Mouse (Mus musculus) kidney, adult 2 months (tissue): ENCODE measurements around the gene Prkar1b. TPM values are rescaled to one million over a fixed set of nuclear protein-coding genes. Genes with fewer than 3 reads are reported as not detected.
A peak's percentile ranks its signal among the peaks of the same experiment; 100 is the strongest.

Experiments used
- DNase-seq: peaks from one replicate; pipeline ENCODE4 v3.0.0; 2021
- H3K27ac ChIP-seq: fragments of 200-500 bp; 2 replicates; pipeline ENCODE4 v1.5.1; 2012; ENCODE audit warnings: low read depth, low read length, control low read depth, inconsistent platforms; ENCODE audit not compliant: insufficient read depth
- H3K27me3 ChIP-seq: fragments of 200-500 bp; replicated peaks from 2 replicates; pipeline ENCODE4 v1.6.1; 2012; ENCODE audit warnings: mild to moderate bottlenecking, moderate library complexity, low read length, inconsistent platforms; ENCODE audit not compliant: control insufficient read depth, insufficient read depth
- H3K36me3 ChIP-seq: fragments of 200-500 bp; 2 replicates; pipeline ENCODE4 v1.6.1; 2012; ENCODE audit warnings: mild to moderate bottlenecking, moderate library complexity, low read length, inconsistent platforms; ENCODE audit not compliant: control insufficient read depth, insufficient read depth
- H3K4me1 ChIP-seq: fragments of 200-500 bp; 2 replicates; pipeline ENCODE4 v1.6.1; 2011; ENCODE audit warnings: low read length; ENCODE audit not compliant: control insufficient read depth, insufficient read depth
- H3K4me3 ChIP-seq: fragments of 200-500 bp; 2 replicates; pipeline ENCODE4 v1.5.1; 2011; ENCODE audit warnings: mild to moderate bottlenecking, low read depth, low read length, control low read depth; ENCODE audit not compliant: insufficient read depth
- CTCF ChIP-seq: fragments of 200-500 bp; conservative IDR thresholded peaks from 2 replicates; pipeline ENCODE4 v1.5.1; 2011; ENCODE audit warnings: low read depth, mild to moderate bottlenecking, control low read depth, low read length, moderate library complexity, mixed read lengths; ENCODE audit not compliant: insufficient read depth, insufficient read length
- POLR2A ChIP-seq: fragments of 200-500 bp; IDR thresholded peaks from one replicate; pipeline ENCODE4 v1.6.1; 2011; ENCODE audit warnings: low read depth, low read length, control low read depth
- WGBS: fragments of 180-500 bp; shearing (Covaris S2); methylation state at CpG from one replicate; pipeline ENCODE4 v1.1.7; 2018; 5-methylcytosine and 5-hydroxymethylcytosine counted together
- polyA plus RNA-seq: library from polyadenylated mRNA; depleted of rRNA; stranded (reverse); fragments of >200 nt; gene quantifications from 2 replicates; pipeline ENCODE4 v1.2.3, GENCODE M21; 2012

The Prkar1b gene
- polyA plus RNA-seq, 1 experiment, result 7.1 TPM

DNA sequence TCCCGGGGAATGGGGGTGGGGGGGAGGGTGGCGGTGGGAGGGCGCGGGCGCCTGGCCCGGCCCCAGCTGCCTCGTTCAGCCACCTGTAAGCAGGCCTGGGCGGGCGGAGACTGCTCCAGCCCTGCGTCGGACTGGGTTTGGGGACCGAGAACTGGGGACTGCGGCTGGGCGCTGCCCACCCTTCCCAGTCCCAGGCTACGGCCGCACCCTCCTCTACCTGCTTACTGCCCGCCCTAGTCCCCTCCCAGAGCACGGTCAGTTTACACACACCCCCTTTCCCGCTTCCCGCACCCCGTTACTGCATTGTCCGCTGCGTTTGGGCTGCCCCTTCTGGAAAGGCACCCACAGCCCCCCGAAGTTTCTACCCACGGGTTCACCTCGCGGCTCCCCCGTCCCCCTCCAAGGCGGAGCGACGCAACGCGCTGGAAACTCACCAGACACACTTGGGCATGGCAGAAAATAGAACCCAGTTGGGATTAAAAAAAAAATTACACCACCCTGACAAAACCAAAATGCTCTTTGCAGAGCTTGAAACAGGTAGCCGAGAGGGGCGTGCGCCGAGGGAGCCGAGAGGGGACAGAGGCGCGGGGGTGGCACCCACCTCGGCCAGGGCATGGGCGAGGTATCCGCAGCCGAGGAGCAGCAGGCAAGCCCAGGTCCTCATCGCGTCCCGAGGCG lies 155.6 kb downstream of the Prkar1b start:
- Histone ChIP-seq H3K27ac (peak overlapping the region; percentile 74), H3K27me3 (no peaks in the 10 kb centered on the region), H3K36me3 (no peaks in the 10 kb centered on the region), H3K4me1 (peaks cover 14% of the 10 kb centered on the region), H3K4me3 (peak overlapping the region; percentile 64)
- TF ChIP-seq CTCF (no peak), POLR2A (no peak)
- peak; percentile 58 for DNase-seq
- under 1% methylated on average over 47 of the region's 48 CpGs for WGBS

DNA sequence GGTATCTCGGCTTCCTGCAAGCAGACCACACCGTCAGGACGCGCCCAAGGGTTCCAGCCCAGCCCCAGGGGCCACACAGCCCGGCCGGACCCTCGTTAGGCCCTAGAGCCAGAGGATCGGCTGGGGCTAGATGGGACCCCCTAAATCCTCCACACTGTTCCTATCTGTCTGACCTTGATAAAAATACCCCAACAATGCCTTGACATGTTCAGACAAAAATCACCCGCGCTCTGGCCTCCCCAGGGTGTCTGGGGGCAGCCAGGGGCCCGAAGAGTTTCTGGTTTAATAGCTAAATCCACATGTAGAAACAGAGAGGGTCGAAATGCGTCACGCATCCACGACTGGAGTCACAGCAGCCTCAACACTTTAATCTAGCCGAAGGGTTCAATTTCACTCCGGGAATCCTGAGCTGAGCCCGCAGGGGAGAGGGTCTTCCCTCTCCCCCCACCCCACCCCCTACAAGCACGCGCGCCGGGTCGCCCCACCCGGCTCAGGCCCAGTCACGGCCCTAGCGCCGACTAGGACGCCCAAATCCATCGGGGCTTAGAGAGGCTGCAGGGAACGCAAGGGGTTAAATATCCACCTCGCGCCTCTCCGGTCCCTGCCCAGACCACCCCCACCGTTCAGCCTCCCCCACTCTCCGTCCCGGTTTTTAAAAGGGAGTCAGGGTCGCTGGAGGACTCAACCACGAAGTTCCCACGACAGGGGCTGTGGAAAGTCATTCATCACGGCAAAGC lies 156.3 kb downstream of the Prkar1b start:
- peaks cover 14% of the 10 kb centered on the region for H3K4me1 ChIP-seq
- no peak overlapping the region for H3K27ac ChIP-seq
- TF ChIP-seq POLR2A (no peak), CTCF (no peak)
- no peaks in the 10 kb centered on the region for H3K27me3 ChIP-seq
- WGBS, result 2% methylated on average over 40 of the region's 40 CpGs
- peak; percentile 16 for DNase-seq
- peak overlapping the region; percentile 64 for H3K4me3 ChIP-seq
- H3K36me3 ChIP-seq, result no peaks in the 10 kb centered on the region

DNA sequence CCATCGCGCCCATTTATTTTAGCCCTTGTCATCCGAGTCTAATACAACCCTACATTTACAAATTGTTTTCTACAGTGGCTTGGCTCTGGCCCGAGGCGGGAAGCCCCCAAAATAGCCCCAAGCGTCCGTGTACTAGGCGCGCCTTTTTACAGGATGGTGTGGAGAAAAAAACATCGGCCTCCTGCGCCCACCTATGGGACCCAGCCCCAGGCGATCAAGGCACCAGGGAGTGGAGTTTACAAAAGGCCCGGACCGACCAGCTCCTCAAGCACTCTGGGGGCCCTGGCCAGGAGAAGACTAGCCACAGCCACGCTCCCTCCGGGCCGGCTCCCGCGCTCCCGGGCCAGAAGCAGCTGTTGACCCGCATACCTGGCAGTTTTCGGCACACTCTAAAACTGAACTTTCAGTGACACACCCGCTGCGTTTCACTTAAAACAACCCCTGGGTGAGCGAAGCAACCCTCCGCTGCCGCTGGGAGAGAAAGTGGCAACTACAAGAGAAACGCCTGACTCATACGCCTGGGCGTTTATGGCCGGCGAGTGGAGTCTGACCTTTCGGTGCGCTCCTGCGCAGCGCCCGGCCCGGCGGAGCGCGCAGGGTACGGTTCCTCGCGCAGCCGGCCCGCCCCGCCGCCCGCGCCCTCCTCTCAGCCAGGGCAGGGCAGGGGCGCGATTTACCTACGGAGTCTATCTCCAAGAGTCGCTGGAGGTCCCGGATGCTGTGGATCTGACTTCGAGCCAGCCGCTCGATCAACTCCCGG lies 157.0 kb downstream of the Prkar1b start:
- peaks cover 6% of the 10 kb centered on the region for H3K4me1 ChIP-seq
- WGBS, result 25% methylated on average over 59 of the region's 59 CpGs
- DNase-seq, result peak; percentile 71
- no peak overlapping the region for H3K27ac ChIP-seq
- peak overlapping the region; percentile 64 for H3K4me3 ChIP-seq
- TF ChIP-seq POLR2A (no peak), CTCF (no peak)
- no peaks in the 10 kb centered on the region for H3K27me3 ChIP-seq
- no peaks in the 10 kb centered on the region for H3K36me3 ChIP-seq

DNA sequence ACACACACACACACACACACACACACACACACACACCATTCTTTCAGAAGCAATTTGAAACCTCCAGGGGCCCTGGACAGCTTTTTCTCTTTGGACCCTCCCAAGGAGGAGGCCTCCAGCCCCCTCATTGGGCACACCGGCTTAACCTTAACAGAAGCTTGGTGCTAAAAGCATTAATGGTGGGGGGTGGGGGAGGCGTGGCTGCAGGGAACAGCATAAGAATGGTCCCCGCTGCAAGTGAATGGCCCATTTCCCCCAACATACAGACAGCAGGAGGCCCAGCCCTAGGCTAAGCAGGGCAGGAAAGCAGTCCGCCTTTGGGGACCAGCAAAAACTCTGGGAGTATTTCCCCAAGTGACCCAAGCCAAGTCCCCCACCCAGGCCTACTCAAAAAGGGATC lies 158.1 kb downstream of the Prkar1b start:
- Histone ChIP-seq H3K4me1 (no peaks in the 10 kb centered on the region; the same call in 1 of the 2 replicates), H3K27me3 (no peaks in the 10 kb centered on the region), H3K36me3 (no peaks in the 10 kb centered on the region), H3K27ac (no peak overlapping the region), H3K4me3 (no peak overlapping the region)
- no peak for TF ChIP-seq POLR2A
- no peak for TF ChIP-seq CTCF
- WGBS, result 87% methylated on average over 4 of the region's 4 CpGs
- no peak for DNase-seq

DNA sequence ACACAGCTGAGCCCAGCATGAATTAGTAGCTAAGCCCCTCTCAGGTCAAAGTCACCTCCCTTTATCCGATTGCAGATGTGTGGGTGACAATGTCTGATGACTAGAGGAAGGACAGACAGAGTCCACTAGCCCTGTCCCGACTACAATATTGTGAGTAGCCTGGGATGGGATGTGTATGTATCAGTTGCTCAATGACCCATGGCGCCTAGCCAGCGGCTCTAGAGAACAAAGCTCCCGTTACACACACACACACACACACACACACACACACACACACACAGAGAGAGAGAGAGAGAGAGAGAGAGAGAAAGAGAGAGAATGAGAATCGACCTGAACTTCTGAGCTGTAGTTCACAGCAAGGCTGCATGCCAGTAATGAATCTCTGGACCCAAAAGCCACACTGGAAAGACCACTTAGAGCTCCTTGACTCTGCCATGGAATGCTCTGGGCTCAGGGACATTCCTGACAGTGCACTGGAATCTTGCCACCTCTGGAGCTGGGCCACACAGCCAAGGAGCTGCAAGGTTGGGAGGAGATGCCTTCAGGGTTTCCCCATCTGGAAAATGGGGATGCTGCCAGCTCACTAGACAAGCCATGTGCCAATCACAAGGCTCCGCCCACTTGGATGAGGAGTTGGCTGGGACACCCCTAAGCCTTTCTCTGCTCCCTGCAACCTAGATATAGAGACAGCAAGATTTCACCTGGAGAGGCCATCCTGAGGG lies 159.0 kb downstream of the Prkar1b start:
- no peaks in the 10 kb centered on the region for H3K27me3 ChIP-seq
- 55% methylated on average over 7 of the region's 7 CpGs for WGBS
- TF ChIP-seq CTCF (no peak), POLR2A (no peak)
- H3K27ac ChIP-seq, result no peak overlapping the region
- peak; percentile 70 for DNase-seq
- no peak overlapping the region for H3K4me3 ChIP-seq
- H3K36me3 ChIP-seq, result no peaks in the 10 kb centered on the region
- no peaks in the 10 kb centered on the region; the same call in 1 of the 2 replicates for H3K4me1 ChIP-seq

DNA sequence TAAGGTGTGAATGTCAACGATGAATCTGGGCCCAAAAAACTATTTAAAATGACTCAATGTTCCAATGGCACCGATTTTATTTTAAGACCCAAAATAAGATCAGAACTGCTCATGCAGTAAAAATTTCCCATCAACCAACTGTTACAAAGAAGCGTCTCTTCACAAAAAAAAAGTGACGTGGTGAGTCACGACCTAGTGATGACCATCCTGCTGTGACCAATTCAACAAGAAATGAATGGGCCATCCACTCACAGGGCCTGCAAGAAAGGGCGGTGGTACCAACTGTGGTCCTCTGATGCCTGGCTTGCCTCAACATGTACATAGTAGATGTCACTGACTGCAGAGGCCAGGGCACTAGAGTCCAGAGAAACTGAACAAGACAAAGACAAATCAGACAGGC lies 160.2 kb downstream of the Prkar1b start:
- H3K27ac ChIP-seq, result no peak overlapping the region

More for the DNA sequence above, 160.2 kb downstream of the Prkar1b start:
- Histone ChIP-seq H3K36me3 (no peaks in the 10 kb centered on the region), H3K27me3 (no peaks in the 10 kb centered on the region), H3K4me3 (no peak overlapping the region), H3K4me1 (no peaks in the 10 kb centered on the region; the same call in 1 of the 2 replicates)
- TF ChIP-seq CTCF, result no peak
- no peak for TF ChIP-seq POLR2A
- 86% methylated on average over 6 of the region's 6 CpGs for WGBS
- no peak for DNase-seq
